Comparison of ENCODE assay signal across 8 mouse cellular contexts in genomic region chr14:102769716-102770115, GRCm38 (mm10).
DNase-seq lines count a peak whose midpoint lies in the region; ATAC-seq and TF ChIP-seq lines count a peak whose summit lies in the region.

No protein-coding gene starts in this region.

- no peak overlapping the region for H3K4me2 ChIP-seq in midbrain, postnatal 0 days (ENCODE audit: low read depth, low read length, poor library complexity, severe bottlenecking)
- H3K4me2 ChIP-seq in midbrain, embryonic 15.5 days, result no peak overlapping the region

- TF ChIP-seq CTCF in midbrain, postnatal 0 days (IDR thresholded peaks at IDR 0.05), result peak; percentile 30

- WGBS in midbrain, postnatal 0 days, result 74% methylated on average over 3 of the region's 3 CpGs
- 80% methylated on average over 3 of the region's 3 CpGs for WGBS in midbrain, embryonic 15.5 days
- WGBS in midbrain, embryonic 10.5 days, result 71% methylated on average over 3 of the region's 3 CpGs

- no peaks in the 10 kb centered on the region for H3K27me3 ChIP-seq in midbrain, postnatal 0 days (ENCODE audit: insufficient read depth, low read length)
- H3K27me3 ChIP-seq in midbrain, embryonic 15.5 days (replicated peaks), result no peaks in the 10 kb centered on the region
- H3K27me3 ChIP-seq in midbrain, embryonic 10.5 days (ENCODE audit: low read depth, poor library complexity, severe bottlenecking), result no peaks in the 10 kb centered on the region

- no peak overlapping the region for H3K9ac ChIP-seq in midbrain, postnatal 0 days (replicated peaks; ENCODE audit: low read length, poor library complexity, severe bottlenecking)
- H3K9ac ChIP-seq in midbrain, embryonic 15.5 days, result no peak overlapping the region

- no peaks in the 10 kb centered on the region for H3K36me3 ChIP-seq in midbrain, postnatal 0 days (ENCODE audit: insufficient read depth, low read length)
- no peaks in the 10 kb centered on the region for H3K36me3 ChIP-seq in midbrain, embryonic 15.5 days (replicated peaks)
- H3K36me3 ChIP-seq in midbrain, embryonic 10.5 days, result no peaks in the 10 kb centered on the region

- no peak overlapping the region for H3K4me3 ChIP-seq in midbrain, postnatal 0 days (ENCODE audit: low read depth, low read length)
- no peak overlapping the region for H3K4me3 ChIP-seq in midbrain, embryonic 15.5 days
- H3K4me3 ChIP-seq in midbrain, embryonic 10.5 days, result no peak overlapping the region

- no peaks in the 10 kb centered on the region for H3K4me1 ChIP-seq in midbrain, postnatal 0 days (ENCODE audit: insufficient read depth, low read length)
- no peaks in the 10 kb centered on the region for H3K4me1 ChIP-seq in midbrain, embryonic 15.5 days
- no peaks in the 10 kb centered on the region for H3K4me1 ChIP-seq in midbrain, embryonic 10.5 days

- no peak for DNase-seq in midbrain, postnatal 0 days (ENCODE audit: low spot score)
- peak; percentile 72 for DNase-seq in adrenal gland, postnatal 10 days
- DNase-seq in gastrocnemius, postnatal 10 days, result peak; percentile 17
- DNase-seq in kidney, postnatal 10 days, result peak; percentile 63
- DNase-seq in ovary, postnatal 36 days (ENCODE audit: low spot score), result peak; percentile 30
- no peak for DNase-seq in neural tube, embryonic 10.5 days (ENCODE audit: extremely low spot score, low spot score)
- no peak for DNase-seq in midbrain, embryonic 10.5 days (ENCODE audit: low spot score)

- ATAC-seq in midbrain, postnatal 0 days (ENCODE audit: low FRiP score), result no peak
- ATAC-seq in midbrain, embryonic 15.5 days (replicated peaks), result no peak

- no peaks in the 10 kb centered on the region for H3K9me3 ChIP-seq in midbrain, postnatal 0 days (ENCODE audit: low read length)
- H3K9me3 ChIP-seq in midbrain, embryonic 15.5 days, result no peaks in the 10 kb centered on the region
- H3K9me3 ChIP-seq in midbrain, embryonic 10.5 days (replicated peaks), result no peaks in the 10 kb centered on the region

- H3K27ac ChIP-seq in midbrain, postnatal 0 days (ENCODE audit: low read depth, low read length), result no peak overlapping the region
- H3K27ac ChIP-seq in midbrain, embryonic 15.5 days, result no peak overlapping the region
- no peak overlapping the region for H3K27ac ChIP-seq in midbrain, embryonic 10.5 days (replicated peaks)

Comparison
In these comparisons a context has a peak if more than half of its experiments do, and no peak if none do; other contexts are left out.
1. DNase-seq: peak in adrenal gland, postnatal 10 days (single experiment), gastrocnemius, postnatal 10 days (single experiment), kidney, postnatal 10 days (single experiment) and ovary, postnatal 36 days (single experiment); none in midbrain, postnatal 0 days (single experiment), neural tube, embryonic 10.5 days (single experiment) and midbrain, embryonic 10.5 days (single experiment).